Mouse (Mus musculus) heart, embryonic 16.5 days (tissue): ENCODE results near the gene Sh3rf3. TPM values are rescaled to one million over a fixed set of nuclear protein-coding genes. Genes with fewer than 3 reads are reported as not detected.

Experiments
- ATAC-seq: fragments of 200-750 bp; cut with Nextera tagmentation; replicated peaks from 2 replicates; pipeline ENCODE4 v1.8.0; 2017; ENCODE audit warnings: moderate number of reproducible peaks; ENCODE audit not compliant: insufficient read depth, low FRiP score; ENCODE audit errors: extremely low read depth
- H3K27ac ChIP-seq: fragments of 300-500 bp; sonication (generic); 2 replicates; pipeline ENCODE4 v1.5.1; 2014; ENCODE audit warnings: mild to moderate bottlenecking, low read length, control low read depth, moderate library complexity
- H3K27me3 ChIP-seq: fragments of 300-500 bp; sonication (generic); 2 replicates; pipeline ENCODE4 v1.6.1; 2014; ENCODE audit warnings: low read length, mixed read lengths; ENCODE audit not compliant: control insufficient read depth, insufficient read depth
- H3K36me3 ChIP-seq: fragments of 300-500 bp; sonication (generic); 2 replicates; pipeline ENCODE4 v1.6.1; 2014; ENCODE audit not compliant: control insufficient read depth, insufficient read depth
- H3K4me1 ChIP-seq: fragments of 300-500 bp; sonication (generic); 2 replicates; pipeline ENCODE4 v1.6.1; 2014; ENCODE audit warnings: low read length, mixed read lengths; ENCODE audit not compliant: control insufficient read depth, insufficient read depth
- H3K4me2 ChIP-seq: fragments of 300-500 bp; sonication (generic); 2 replicates; pipeline ENCODE4 v1.6.1; 2014; ENCODE audit warnings: low read depth, mild to moderate bottlenecking, control low read depth, low read length
- H3K4me3 ChIP-seq: fragments of 300-500 bp; sonication (generic); 2 replicates; pipeline ENCODE4 v1.5.1; 2014; ENCODE audit warnings: mild to moderate bottlenecking, control low read depth, low read length
- H3K9ac ChIP-seq: fragments of 300-500 bp; sonication (generic); 2 replicates; pipeline ENCODE4 v1.6.1; 2014; ENCODE audit warnings: low read length, control low read depth
- H3K9me3 ChIP-seq: fragments of 300-500 bp; sonication (generic); replicated peaks from 2 replicates; pipeline ENCODE4 v1.6.1; 2016; ENCODE audit warnings: low read length; ENCODE audit not compliant: control insufficient read depth
- WGBS: fragments of 180-500 bp; shearing (Covaris S2); extraction: QIAGEN DNeasy Blood & Tissue Kit; methylation state at CpG from one replicate; pipeline ENCODE4 v1.1.7; 2014; 5-methylcytosine and 5-hydroxymethylcytosine counted together
- polyA plus RNA-seq: library from polyadenylated mRNA; unstranded; fragments of >200 nt; fragmentation: Nextera tagmentation; extraction: Ambion mirVana; gene quantifications from 2 replicates; pipeline ENCODE4 v1.2.1, GENCODE M21; 2015

Sh3rf3 gene
- polyA plus RNA-seq, 1 experiment from 2014 or later: 0.95 TPM

- no peak overlapping the region for H3K4me2 ChIP-seq
- H3K4me3 ChIP-seq: no peak overlapping the region
- H3K4me1 ChIP-seq: no peaks in the 10 kb centered on the region
- H3K36me3 ChIP-seq: no peaks in the 10 kb centered on the region
- no peaks in the 10 kb centered on the region for H3K27me3 ChIP-seq
- no peak overlapping the region for H3K9ac ChIP-seq
- H3K9me3 ChIP-seq: 0 out of 2 replicates have a peak, but pooled peaks cover 3% of the 10 kb centered on the region
- no peak for ATAC-seq
- 74% methylated on average over 2 of the region's 2 CpGs for WGBS
- no peak overlapping the region for H3K27ac ChIP-seq
These were observed 72.7 kb downstream of the Sh3rf3 start for GRCm38 (mm10) chr10:58885816-58886215.

DNA sequence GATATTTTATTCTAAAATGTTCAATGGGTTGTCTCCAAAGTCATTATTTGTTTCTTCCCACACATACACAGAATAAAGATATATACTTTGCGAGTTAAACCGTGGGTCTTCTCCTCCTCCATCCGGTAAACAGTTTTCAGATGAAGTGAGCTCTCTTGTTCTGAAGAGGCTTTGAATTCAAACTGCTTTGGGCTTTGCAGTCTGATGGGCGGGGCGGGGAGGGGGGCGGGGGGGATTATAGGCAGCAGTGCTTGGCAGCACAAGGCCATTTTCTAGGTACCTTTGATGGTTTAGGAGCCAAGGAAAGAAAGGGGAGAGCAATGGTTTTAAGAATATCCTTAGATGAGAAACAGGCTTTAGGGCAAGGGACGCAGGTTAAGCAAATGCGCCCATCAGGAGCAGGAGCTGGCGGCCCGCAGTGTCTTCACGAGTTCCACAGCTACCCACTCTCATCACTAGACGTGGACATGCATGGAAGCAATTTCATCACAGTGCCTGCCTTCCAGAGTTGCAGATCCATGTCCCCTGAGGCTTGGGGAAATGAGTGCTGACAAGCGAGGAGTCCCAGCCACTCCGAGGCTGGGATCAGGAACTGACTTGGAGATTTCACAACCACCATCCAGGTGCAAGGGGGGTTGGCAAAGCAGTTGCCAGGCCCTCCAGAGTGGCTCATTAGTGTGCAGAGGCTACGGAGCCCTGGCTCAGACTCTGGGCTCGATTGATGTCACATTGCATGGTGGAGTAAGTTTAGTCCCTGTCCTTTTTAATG is 77.7 kb downstream of the Sh3rf3 start:
- H3K9me3 ChIP-seq: 0 out of 2 replicates have a peak, but pooled peaks cover 3% of the 10 kb centered on the region
- 0 out of 2 replicates have a peak, but pooled peaks cover 3% of the 10 kb centered on the region for H3K27me3 ChIP-seq
- H3K27ac ChIP-seq: no peak overlapping the region
- no peak overlapping the region for H3K4me3 ChIP-seq
- no peaks in the 10 kb centered on the region for H3K4me1 ChIP-seq
- no peak for ATAC-seq
- H3K4me2 ChIP-seq: no peak overlapping the region
- H3K36me3 ChIP-seq: no peaks in the 10 kb centered on the region
- no peak overlapping the region for H3K9ac ChIP-seq
- WGBS: 60% methylated on average over 16 of the region's 16 CpGs

- Histone ChIP-seq H3K4me3 (no peak overlapping the region), H3K4me2 (no peak overlapping the region), H3K9ac (no peak overlapping the region), H3K36me3 (no peaks in the 10 kb centered on the region), H3K27ac (no peak overlapping the region), H3K27me3 (peaks cover 7% of the 10 kb centered on the region), H3K9me3 (no peaks in the 10 kb centered on the region), H3K4me1 (no peaks in the 10 kb centered on the region)
- 82% methylated on average over 5 of the region's 5 CpGs for WGBS
- ATAC-seq: no peak
These were observed 82.3 kb downstream of the Sh3rf3 start for GRCm38 (mm10) chr10:58895431-58895830.

- Histone ChIP-seq H3K9me3 (no peaks in the 10 kb centered on the region), H3K4me1 (no peaks in the 10 kb centered on the region), H3K4me2 (no peak overlapping the region), H3K9ac (no peak overlapping the region), H3K27me3 (peaks cover 7% of the 10 kb centered on the region), H3K27ac (no peak overlapping the region), H3K4me3 (no peak overlapping the region), H3K36me3 (no peaks in the 10 kb centered on the region)
- no peak for ATAC-seq
- WGBS: 61% methylated on average over 3 of the region's 3 CpGs
These were observed 83.9 kb downstream of the Sh3rf3 start for GRCm38 (mm10) chr10:58897009-58897543.

- Histone ChIP-seq H3K27ac (no peak overlapping the region), H3K27me3 (peaks cover 10% of the 10 kb centered on the region; the same call in 1 of the 2 replicates), H3K9ac (no peak overlapping the region), H3K9me3 (no peaks in the 10 kb centered on the region), H3K4me2 (no peak overlapping the region), H3K36me3 (no peaks in the 10 kb centered on the region), H3K4me3 (no peak overlapping the region), H3K4me1 (no peaks in the 10 kb centered on the region)
- no peak for ATAC-seq
- WGBS: 28% methylated on average over 6 of the region's 6 CpGs
These were observed 92.1 kb downstream of the Sh3rf3 start for GRCm38 (mm10) chr10:58905253-58905652.

- ATAC-seq: no peak
- Histone ChIP-seq H3K4me3 (no peak overlapping the region), H3K4me1 (no peaks in the 10 kb centered on the region), H3K36me3 (no peaks in the 10 kb centered on the region), H3K9me3 (no peaks in the 10 kb centered on the region), H3K9ac (no peak overlapping the region), H3K4me2 (no peak overlapping the region), H3K27ac (no peak overlapping the region), H3K27me3 (peaks cover 9% of the 10 kb centered on the region)
- 66% methylated on average over 5 of the region's 5 CpGs for WGBS
These were observed 93.9 kb downstream of the Sh3rf3 start for GRCm38 (mm10) chr10:58907001-58907443.

DNA sequence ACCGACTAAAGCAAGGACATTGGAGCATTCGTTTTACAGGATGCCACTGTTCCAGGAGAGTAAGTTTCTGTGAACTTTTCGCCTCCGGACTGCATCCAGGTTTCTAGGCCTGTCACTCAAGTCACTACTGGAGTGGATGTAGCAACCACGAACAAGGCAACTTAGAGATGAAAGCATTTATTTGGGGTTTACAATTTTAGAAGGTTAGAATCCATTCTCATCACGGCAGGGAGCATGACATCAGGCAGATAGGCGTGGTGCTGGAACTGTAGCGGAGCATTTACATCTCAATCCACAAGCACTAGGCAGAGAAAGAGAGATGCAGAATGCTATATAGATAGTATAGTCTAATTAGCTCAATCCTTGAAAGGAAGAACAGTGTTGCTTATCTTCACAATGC is 95.3 kb downstream of the Sh3rf3 start:
- no peak for ATAC-seq
- H3K4me1 ChIP-seq: no peaks in the 10 kb centered on the region
- H3K36me3 ChIP-seq: no peaks in the 10 kb centered on the region
- no peak overlapping the region for H3K9ac ChIP-seq
- WGBS: 79% methylated on average over 8 of the region's 8 CpGs
- no peak overlapping the region for H3K4me3 ChIP-seq
- no peak overlapping the region for H3K27ac ChIP-seq
- H3K27me3 ChIP-seq: peaks cover 13% of the 10 kb centered on the region
- no peak overlapping the region for H3K4me2 ChIP-seq
- H3K9me3 ChIP-seq: no peaks in the 10 kb centered on the region

- H3K9ac ChIP-seq: no peak overlapping the region
- no peaks in the 10 kb centered on the region for H3K36me3 ChIP-seq
- H3K4me3 ChIP-seq: no peak overlapping the region
- WGBS: 72% methylated on average over 8 of the region's 8 CpGs
- H3K4me2 ChIP-seq: no peak overlapping the region
- H3K9me3 ChIP-seq: no peaks in the 10 kb centered on the region
- H3K27ac ChIP-seq: no peak overlapping the region
- peaks cover 15% of the 10 kb centered on the region for H3K27me3 ChIP-seq
- no peak for ATAC-seq
- H3K4me1 ChIP-seq: no peaks in the 10 kb centered on the region
These were observed 102.4 kb downstream of the Sh3rf3 start for GRCm38 (mm10) chr10:58915301-58916245.
